Mouse (Mus musculus) CH12F3 (cell line): ENCODE measurements at regions not wholly inside any gene's neighbourhood (a gene's known extent, or its start where the extent isn't known, plus 50 kb on each side); places are given as distances from the start of the nearest gene placed in this dataset.

Source experiments
- in situ Hi-C: fragments of 300-500 bp; cut with MboI; formaldehyde crosslinking; loops from 2 replicates; pipeline ENCODE4 v1.14.3; 2020; ENCODE audit warnings: low sequenced_read_pairs

DNA sequence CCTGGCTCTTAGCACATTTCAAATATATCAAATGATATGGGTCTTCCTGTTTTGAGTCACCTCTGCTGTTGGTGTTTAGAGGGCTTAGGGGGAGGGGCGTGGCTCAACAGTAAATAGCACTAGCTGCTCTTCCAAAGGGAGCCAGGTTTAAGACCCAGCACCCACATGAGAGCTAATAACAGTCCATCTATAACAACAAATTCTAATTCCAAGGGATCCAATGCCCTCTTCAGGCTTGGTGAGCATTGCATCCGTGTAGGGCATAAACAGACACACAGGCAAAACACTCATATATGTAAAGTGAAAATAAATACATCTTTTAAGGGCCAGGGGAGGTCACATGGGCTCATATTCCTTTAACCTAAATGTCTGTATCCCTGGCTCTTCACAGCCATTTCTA is 194.1 kb upstream of the Kdm8 start:
- in situ Hi-C loops: no loop called here

DNA sequence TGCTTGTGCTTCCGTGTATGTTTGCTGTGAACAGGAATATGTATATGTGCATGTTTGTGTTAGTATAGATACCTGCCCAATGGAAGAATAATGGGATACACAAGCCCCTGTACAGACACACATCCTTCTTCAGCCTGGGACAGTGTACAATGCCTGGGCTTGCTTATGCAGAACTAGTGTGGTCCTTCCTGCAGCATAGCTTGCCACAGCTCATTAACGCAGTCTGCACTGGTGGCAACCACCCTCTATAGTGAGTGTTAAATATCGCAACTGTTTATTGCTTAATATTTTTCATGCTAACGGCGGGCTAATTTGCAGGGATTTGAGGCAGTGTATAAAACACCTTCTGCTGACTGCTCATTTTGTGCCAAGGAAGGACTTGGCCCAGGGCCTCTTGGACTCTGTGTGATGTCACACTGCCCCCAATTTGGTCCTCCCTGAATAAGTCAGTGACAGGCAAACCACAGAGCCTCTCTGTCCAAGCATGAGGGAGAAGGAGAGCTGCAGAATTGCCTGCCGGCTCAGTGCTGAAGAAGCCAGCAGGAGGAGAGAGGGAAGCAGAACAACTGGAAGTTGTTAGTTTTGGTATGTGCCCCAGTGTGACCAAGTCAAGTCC is 193.4 kb upstream of the Kdm8 start:
- in situ Hi-C loops: no loop called here

GRCm38 (mm10) chr7:125254302-125254701 is 190.2 kb upstream of the Kdm8 start:
- in situ Hi-C loops: no loop called here

DNA sequence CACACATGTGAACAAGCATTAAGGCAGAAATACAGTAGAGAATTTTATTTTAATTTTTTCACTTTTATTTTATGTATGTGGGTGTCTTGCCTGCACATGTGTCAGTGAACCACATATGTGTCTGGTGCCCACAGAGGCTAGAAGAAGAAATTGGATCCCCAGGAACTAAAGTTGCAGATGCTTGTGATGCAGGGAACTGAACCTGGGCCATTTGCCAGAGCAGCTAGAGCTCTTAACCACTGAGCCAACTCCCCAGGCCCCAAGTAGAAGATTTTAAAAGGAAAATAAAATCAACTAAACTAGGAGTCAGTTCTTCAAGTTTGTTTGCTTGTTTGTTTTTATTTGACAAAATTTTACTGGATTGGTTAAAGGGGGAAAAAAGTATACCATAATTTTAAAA is 185.5 kb upstream of the Kdm8 start:
- in situ Hi-C loops: no loop called here

DNA sequence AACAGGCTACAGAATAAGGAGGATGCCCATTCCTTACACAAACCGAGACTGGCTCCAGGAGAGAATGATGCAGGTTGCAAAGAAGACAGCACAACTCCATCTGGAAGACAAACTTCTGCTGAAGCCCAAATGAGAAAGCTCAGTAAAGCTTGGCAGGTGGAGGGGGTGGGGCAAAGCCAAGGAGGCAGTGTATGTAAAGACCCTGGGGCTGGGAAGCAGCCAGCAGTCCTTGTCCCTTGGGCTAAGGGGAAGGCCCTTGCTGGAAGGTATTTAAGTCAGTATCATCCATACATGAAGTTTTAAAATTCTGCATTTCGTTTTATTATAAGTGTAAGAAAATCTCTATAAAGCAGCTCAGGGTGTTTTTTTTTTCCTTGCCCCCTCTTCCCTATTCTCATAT is 182.3 kb upstream of the Kdm8 start:
- in situ Hi-C loops: no loop called here

DNA sequence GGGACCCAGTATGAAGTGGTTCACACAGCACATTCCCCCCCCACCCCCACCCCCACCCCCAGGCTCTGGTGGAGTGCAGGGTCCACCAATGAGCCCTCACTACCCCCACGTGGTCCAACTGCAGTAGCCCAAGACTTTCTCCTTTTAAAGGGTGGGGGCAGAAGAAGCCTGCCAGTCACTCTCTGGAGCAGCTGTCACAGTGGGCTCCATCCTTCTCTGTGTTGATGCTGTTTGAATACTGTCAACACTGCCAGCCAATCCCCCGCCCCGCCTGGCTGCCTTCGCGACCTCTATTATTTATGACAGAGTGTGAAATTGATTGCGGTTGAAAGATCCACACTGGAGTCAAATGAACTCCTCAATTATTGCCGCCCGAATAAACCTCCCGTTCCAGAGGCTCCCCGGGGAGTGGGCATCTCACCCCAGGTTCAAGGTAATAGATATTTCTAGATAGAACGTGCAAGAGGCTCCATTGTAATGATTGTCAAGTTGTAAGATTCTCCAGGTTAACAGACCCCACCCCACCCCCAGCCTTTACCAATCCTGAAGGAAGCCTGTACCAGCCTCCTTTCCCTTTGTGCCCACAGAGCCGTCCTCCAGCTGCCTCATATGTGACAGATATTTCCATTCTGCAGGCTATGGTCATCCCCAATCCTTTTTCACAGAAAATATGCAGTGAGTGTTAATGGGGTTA is 181.7 kb upstream of the Kdm8 start:
- in situ Hi-C loops: no loop called here

- in situ Hi-C loops: no loop called here
These were observed 180.7 kb upstream of the Kdm8 start for GRCm38 (mm10) chr7:125263756-125264155.

DNA sequence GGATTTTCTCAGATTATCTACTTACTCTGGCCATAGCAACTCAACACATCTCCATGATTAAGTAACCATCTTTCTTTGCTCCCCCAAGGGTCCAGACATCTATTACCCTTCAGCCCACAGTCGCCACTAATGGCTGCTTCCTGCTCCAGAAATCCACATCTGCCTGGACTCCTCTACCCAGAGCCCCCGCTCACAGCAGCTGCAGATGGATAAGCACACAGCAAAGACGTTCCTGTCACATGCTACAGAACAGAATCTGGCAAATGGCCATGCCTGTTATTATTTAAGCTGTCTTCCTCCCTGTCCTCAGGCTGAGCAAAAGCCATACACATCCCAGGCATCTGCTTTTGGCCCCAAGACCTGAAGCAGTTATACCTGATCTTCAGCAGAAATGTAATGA is 173.8 kb upstream of the Kdm8 start:
- in situ Hi-C loops: no loop called here

- in situ Hi-C loops: no loop called here
These were observed 173.1 kb upstream of the Kdm8 start for GRCm38 (mm10) chr7:125271356-125271755.

- in situ Hi-C loops: no loop called here
These were observed 163.1 kb upstream of the Kdm8 start for GRCm38 (mm10) chr7:125281371-125281770.

DNA sequence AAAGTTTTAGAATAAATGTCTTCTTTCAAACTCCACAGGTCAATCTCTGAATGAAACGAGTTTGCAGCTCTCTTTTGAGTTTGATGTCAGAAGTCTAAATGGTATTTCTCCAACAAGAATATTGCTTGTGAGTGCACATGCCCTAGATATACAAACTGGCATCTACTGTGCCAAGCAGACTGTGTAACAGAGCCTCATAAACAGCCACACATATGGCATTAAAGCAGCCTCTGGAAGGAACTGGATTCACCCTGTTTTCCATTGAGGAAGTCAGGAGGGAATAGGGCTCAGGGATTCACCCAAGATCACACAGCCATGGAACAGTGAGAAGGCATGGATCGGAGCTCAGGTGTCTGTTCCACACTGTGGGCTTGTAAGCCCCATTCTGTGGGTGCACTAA is 149.2 kb upstream of the Kdm8 start:
- in situ Hi-C loops: no loop called here

GRCm38 (mm10) chr7:125308433-125308832 is 136.0 kb upstream of the Kdm8 start:
- in situ Hi-C loops: no loop called here

GRCm38 (mm10) chr7:125310971-125311370 is 133.5 kb upstream of the Kdm8 start:
- in situ Hi-C loops: no loop called here

GRCm38 (mm10) chr7:125313604-125314003 is 130.9 kb upstream of the Kdm8 start:
- in situ Hi-C loops: no loop called here

DNA sequence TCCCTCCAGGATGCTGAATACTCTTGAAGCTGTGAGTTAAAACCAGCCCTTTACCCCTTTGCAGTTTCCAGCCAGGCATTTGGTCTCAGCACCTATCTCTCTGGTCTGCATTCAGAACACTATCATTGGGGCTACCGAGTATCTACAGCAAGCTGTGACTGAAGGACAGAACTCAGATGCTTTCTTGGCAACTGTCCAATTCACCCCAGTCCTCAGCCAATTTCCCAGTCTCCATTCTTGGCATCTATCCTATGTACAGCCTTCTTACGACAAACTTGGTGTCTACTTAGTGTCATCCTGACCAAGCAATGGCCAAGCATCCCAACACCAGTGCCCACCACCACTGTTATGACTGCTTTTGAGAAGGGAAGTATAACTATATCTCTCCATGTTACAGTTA is 109.7 kb upstream of the Kdm8 start:
- in situ Hi-C loops: no loop called here

GRCm38 (mm10) chr7:125335586-125336165 is 108.8 kb upstream of the Kdm8 start:
- in situ Hi-C loops: no loop called here

DNA sequence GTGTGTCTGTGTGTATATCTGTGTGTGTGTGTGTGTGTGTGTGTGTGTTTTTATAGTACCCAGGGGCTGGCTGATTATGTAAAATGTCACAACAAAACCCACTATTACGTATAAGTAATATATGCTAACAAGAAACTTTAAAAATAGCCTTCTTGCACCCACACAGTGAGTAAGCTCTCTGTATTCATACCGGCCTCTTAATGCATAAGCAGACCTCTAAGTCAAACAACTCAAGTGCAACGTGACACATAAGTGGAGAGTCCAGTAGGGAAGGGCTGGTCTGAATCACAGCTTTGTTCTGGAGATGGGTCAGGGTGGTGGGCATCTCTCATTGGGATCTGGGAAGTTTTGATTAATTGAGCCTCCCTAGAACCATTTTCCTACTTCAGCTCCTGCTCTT is 107.7 kb upstream of the Kdm8 start:
- in situ Hi-C loops: no loop called here

DNA sequence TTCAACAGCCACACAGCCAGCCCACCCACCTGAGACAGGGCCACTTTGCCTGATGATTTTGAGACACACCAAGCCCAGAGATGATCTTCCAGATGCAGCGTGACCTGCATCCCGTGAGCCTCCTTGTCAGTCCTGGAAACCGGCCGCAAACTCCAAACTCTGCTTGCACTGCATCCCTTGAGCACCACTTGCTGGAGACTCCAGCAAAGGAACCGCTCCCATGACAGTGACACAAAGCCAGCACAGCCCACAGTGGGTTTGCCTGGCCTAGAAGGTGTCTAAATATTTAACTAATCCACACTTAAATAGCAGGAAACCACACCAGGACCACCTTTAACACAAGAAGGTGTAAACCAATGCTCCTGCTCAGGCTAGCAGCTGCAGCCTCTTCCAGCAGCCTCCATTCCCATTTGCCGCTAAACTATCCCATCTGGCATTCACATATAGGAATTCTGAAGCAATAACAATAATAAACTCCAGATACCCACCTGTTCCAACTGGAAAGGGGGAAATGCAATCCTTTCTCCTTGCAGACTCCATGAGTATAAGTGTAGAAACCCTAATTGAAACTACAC is 106.2 kb upstream of the Kdm8 start:
- in situ Hi-C loops: no loop called here

GRCm38 (mm10) chr7:125340326-125340905 is 104.1 kb upstream of the Kdm8 start:
- in situ Hi-C loops: no loop called here

- in situ Hi-C loops: no loop called here
These were observed 94.9 kb upstream of the Kdm8 start for GRCm38 (mm10) chr7:125349606-125350005.

- in situ Hi-C loops: no loop called here
These were observed 90.3 kb upstream of the Kdm8 start for GRCm38 (mm10) chr7:125354211-125354610.

GRCm38 (mm10) chr7:125354956-125355355 is 89.5 kb upstream of the Kdm8 start:
- in situ Hi-C loops: no loop called here
